Mouse (Mus musculus) cerebellum, adult 18-20 months (tissue): ENCODE measurements around the gene Kdm1a.

Source experiments
- DNase-seq, 2 experiments: peaks; one replicate each; pipeline ENCODE4 v3.0.0; 2021

Gene Kdm1a

GRCm38 (mm10) chr4:136519866-136520265 is 82.7 kb downstream of the Kdm1a start:
- no peak for DNase-seq

- no peak for DNase-seq
Measured at GRCm38 (mm10) chr4:136518576-136518975, 83.9 kb downstream of the Kdm1a start.

- DNase-seq, result no peak
Measured at GRCm38 (mm10) chr4:136518141-136518540, 84.4 kb downstream of the Kdm1a start.

- no peak for DNase-seq
Measured at GRCm38 (mm10) chr4:136512905-136513304, 89.6 kb downstream of the Kdm1a start.

- DNase-seq, result no peak
Measured at GRCm38 (mm10) chr4:136511708-136512107, 90.8 kb downstream of the Kdm1a start.

GRCm38 (mm10) chr4:136509857-136510256 is 92.7 kb downstream of the Kdm1a start:
- DNase-seq, result no peak

- no peak for DNase-seq
Measured at GRCm38 (mm10) chr4:136505426-136506215, 96.9 kb downstream of the Kdm1a start.
